Mouse (Mus musculus) embryonic facial prominence, embryonic 14.5 days (tissue): ENCODE measurements around the gene Insm1. TPM values are rescaled to one million over a fixed set of nuclear protein-coding genes. Genes with fewer than 3 reads are reported as not detected.

Experiments used
- ATAC-seq: fragments of 200-750 bp; cut with Nextera tagmentation; 2 replicates; pipeline ENCODE4 v1.8.0; 2017; ENCODE audit warnings: low read depth, moderate number of reproducible peaks, moderate TSS enrichment
- DNase-seq: peaks from one replicate; pipeline ENCODE4 v3.0.0-alpha.2; 2015; ENCODE audit warnings: low spot score
- H3K27ac ChIP-seq: fragments of 300-500 bp; sonication (generic); replicated peaks from 2 replicates; pipeline ENCODE4 v1.5.1; 2014; ENCODE audit warnings: low read depth, mild to moderate bottlenecking, low read length, moderate library complexity
- H3K27me3 ChIP-seq: fragments of 300-500 bp; sonication (generic); replicated peaks from 2 replicates; pipeline ENCODE4 v1.6.1; 2014; ENCODE audit warnings: low read length; ENCODE audit not compliant: control insufficient read depth, insufficient read depth
- H3K36me3 ChIP-seq: fragments of 300-500 bp; sonication (generic); 2 replicates; pipeline ENCODE4 v1.6.1; 2014; ENCODE audit warnings: low read length, mixed read lengths; ENCODE audit not compliant: control insufficient read depth, insufficient read depth
- H3K4me1 ChIP-seq: fragments of 300-500 bp; sonication (generic); 2 replicates; pipeline ENCODE4 v1.6.1; 2014; ENCODE audit warnings: antibody characterized with exemption, low read length; ENCODE audit not compliant: control insufficient read depth, insufficient read depth
- H3K4me2 ChIP-seq: fragments of 300-500 bp; sonication (generic); 2 replicates; pipeline ENCODE4 v1.6.1; 2014; ENCODE audit warnings: low read depth, mild to moderate bottlenecking, low read length, moderate library complexity, mixed read lengths
- H3K4me3 ChIP-seq: fragments of 300-500 bp; sonication (generic); 2 replicates; pipeline ENCODE4 v1.5.1; 2014; ENCODE audit warnings: low read depth, mild to moderate bottlenecking, low read length
- H3K9ac ChIP-seq: fragments of 300-500 bp; sonication (generic); 2 replicates; pipeline ENCODE4 v1.6.1; 2014; ENCODE audit warnings: low read depth, mild to moderate bottlenecking, low read length, moderate library complexity, mixed read lengths
- H3K9me3 ChIP-seq: fragments of 300-500 bp; sonication (generic); 2 replicates; pipeline ENCODE4 v1.6.1; 2016; ENCODE audit warnings: low read length; ENCODE audit not compliant: control insufficient read depth
- WGBS: fragments of 180-500 bp; shearing (Covaris S2); extraction: QIAGEN DNeasy Blood & Tissue Kit; methylation state at CpG from one replicate; pipeline ENCODE4 v1.1.7; 2014; 5-methylcytosine and 5-hydroxymethylcytosine counted together
- polyA plus RNA-seq: library from polyadenylated mRNA; unstranded; fragments of >200 nt; fragmentation: Nextera tagmentation; extraction: Ambion mirVana; gene quantifications from 2 replicates; pipeline ENCODE4 v1.2.1, GENCODE M21; 2014

Insm1 gene
- polyA plus RNA-seq, 1 experiment from 2014 or later: 1.0 TPM

DNA sequence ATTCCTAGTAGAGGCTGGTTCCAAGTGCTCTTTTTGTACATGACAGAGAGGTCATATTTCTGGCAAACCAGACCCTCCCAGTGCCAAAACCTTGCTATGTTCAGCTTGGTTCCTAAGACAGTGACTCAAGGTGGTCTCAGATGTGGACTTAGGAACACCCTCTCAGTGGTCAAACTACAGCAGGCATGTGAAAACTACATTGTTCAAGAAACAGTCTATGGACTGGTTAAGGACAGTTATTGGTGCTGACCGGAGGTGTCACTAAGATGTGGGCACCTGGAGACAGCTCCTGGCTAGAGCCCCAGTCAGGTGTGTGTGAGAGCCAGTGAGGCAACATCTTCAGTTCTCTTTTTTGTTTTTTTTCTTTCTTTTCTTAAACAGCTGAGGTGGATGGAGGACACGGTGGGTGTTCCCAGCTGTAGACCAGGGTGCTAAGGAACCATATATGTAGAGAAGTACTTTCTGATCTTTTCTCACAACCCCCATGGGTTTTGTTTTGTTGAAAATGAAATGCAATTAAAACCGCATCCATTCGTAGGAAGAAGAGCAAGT lies 17.6 kb downstream of the Insm1 start:
- WGBS: 88% methylated on average over 4 of the region's 4 CpGs
- H3K27me3 ChIP-seq: no peaks in the 10 kb centered on the region

DNA sequence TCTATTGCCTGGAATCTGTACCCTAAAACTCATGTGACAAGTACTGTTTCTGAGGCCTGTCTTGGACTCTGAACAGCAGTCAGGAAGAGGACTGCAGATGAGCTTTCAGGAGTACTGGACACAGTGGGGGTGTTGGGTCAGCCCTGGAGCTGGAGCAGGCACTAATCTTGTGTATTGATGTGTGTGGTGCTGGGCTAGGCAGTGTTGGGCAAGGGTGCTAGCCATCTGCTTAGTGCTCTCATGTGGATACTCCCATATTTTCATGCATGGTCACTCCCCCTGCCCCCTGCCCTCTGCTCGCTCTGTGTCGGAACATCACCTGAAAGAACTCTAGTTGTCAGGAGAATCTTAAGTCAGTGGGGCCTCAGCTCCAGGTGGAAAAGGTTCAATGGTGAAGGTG lies 22.3 kb downstream of the Insm1 start:
- H3K4me2 ChIP-seq: no peak overlapping the region
- DNase-seq (no peak), ATAC-seq (no peak)
- 89% methylated on average over 2 of the region's 2 CpGs for WGBS
- H3K4me1 ChIP-seq: peaks cover 12% of the 10 kb centered on the region; the same call in 1 of the 2 replicates
- H3K9me3 ChIP-seq: no peaks in the 10 kb centered on the region
- no peak overlapping the region for H3K4me3 ChIP-seq
- H3K27ac ChIP-seq: no peak overlapping the region
- H3K36me3 ChIP-seq: no peaks in the 10 kb centered on the region
- no peaks in the 10 kb centered on the region for H3K27me3 ChIP-seq
- no peak overlapping the region for H3K9ac ChIP-seq

More for the DNA sequence above, 17.6 kb downstream of the Insm1 start:
- Histone ChIP-seq H3K4me1 (no peaks in the 10 kb centered on the region), H3K36me3 (no peaks in the 10 kb centered on the region), H3K4me3 (no peak overlapping the region), H3K27ac (no peak overlapping the region), H3K9me3 (no peaks in the 10 kb centered on the region), H3K9ac (no peak overlapping the region), H3K4me2 (no peak overlapping the region)
- ATAC-seq (no peak), DNase-seq (no peak)

- H3K4me1 ChIP-seq: peaks cover 12% of the 10 kb centered on the region; the same call in 1 of the 2 replicates
- no peaks in the 10 kb centered on the region for H3K36me3 ChIP-seq
- peak; percentile 58; the same call in 1 of the 2 replicates for ATAC-seq
- H3K4me2 ChIP-seq: no peak overlapping the region
- H3K9me3 ChIP-seq: no peaks in the 10 kb centered on the region
- H3K4me3 ChIP-seq: no peak overlapping the region
- H3K27me3 ChIP-seq: no peaks in the 10 kb centered on the region
- no peak overlapping the region for H3K27ac ChIP-seq
- WGBS: 37% methylated on average over 7 of the region's 7 CpGs
- DNase-seq: peak; percentile 33
- H3K9ac ChIP-seq: no peak overlapping the region
These were observed 23.7 kb downstream of the Insm1 start for GRCm38 (mm10) chr2:146245401-146245800.

- Histone ChIP-seq H3K36me3 (no peaks in the 10 kb centered on the region), H3K9me3 (no peaks in the 10 kb centered on the region), H3K4me1 (peaks cover 12% of the 10 kb centered on the region; the same call in 1 of the 2 replicates), H3K4me3 (no peak overlapping the region), H3K4me2 (no peak overlapping the region), H3K27me3 (no peaks in the 10 kb centered on the region), H3K27ac (no peak overlapping the region), H3K9ac (no peak overlapping the region)
- DNase-seq (no peak), ATAC-seq (no peak)
- WGBS: 61% methylated on average over 4 of the region's 4 CpGs
These were observed 24.8 kb downstream of the Insm1 start for GRCm38 (mm10) chr2:146246409-146247075.

DNA sequence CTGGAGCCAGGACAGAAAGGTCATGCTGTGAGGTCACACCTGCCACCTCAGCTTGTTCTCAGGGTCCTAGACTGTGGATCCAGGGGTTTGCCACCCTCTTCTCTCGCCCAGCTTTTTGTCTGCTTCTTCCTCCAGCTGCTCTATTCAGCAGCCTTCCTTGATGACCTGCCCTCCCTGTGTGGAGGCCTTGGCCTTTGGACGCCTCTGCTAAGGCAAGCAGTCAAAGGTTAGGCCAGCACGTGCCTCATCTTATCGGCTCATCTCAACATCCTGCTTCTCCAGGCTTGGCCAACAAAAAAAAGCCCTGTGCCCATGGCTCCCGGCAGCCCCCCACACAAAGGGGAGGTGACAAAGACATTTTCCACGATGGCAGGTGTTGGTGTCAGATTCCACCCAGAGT lies 25.9 kb downstream of the Insm1 start:
- no peak for DNase-seq
- Histone ChIP-seq H3K27me3 (no peaks in the 10 kb centered on the region), H3K9me3 (no peaks in the 10 kb centered on the region), H3K4me2 (no peak overlapping the region), H3K4me3 (no peak overlapping the region), H3K9ac (no peak overlapping the region), H3K36me3 (no peaks in the 10 kb centered on the region), H3K27ac (no peak overlapping the region), H3K4me1 (peaks cover 12% of the 10 kb centered on the region; the same call in 1 of the 2 replicates)
- ATAC-seq: no peak
- WGBS: 37% methylated on average over 6 of the region's 6 CpGs

GRCm38 (mm10) chr2:146249033-146249432 lies 27.3 kb downstream of the Insm1 start:
- 74% methylated on average over 7 of the region's 7 CpGs for WGBS
- H3K4me1 ChIP-seq: peaks cover 12% of the 10 kb centered on the region; the same call in 1 of the 2 replicates
- no peak for ATAC-seq
- H3K36me3 ChIP-seq: no peaks in the 10 kb centered on the region
- no peak for DNase-seq
- no peak overlapping the region for H3K4me2 ChIP-seq
- no peak overlapping the region for H3K27ac ChIP-seq
- no peaks in the 10 kb centered on the region for H3K9me3 ChIP-seq
- no peak overlapping the region for H3K9ac ChIP-seq
- H3K4me3 ChIP-seq: no peak overlapping the region
- no peaks in the 10 kb centered on the region for H3K27me3 ChIP-seq

- no peaks in the 10 kb centered on the region for H3K36me3 ChIP-seq
- no peak overlapping the region for H3K4me2 ChIP-seq
- 73% methylated on average over 6 of the region's 6 CpGs for WGBS
- no peak overlapping the region for H3K9ac ChIP-seq
- H3K9me3 ChIP-seq: no peaks in the 10 kb centered on the region
- peaks cover 10% of the 10 kb centered on the region; the same call in 1 of the 2 replicates for H3K4me1 ChIP-seq
- H3K27me3 ChIP-seq: no peaks in the 10 kb centered on the region
- H3K27ac ChIP-seq: no peak overlapping the region
- H3K4me3 ChIP-seq: no peak overlapping the region
- DNase-seq (no peak), ATAC-seq (no peak)
These were observed 28.6 kb downstream of the Insm1 start for GRCm38 (mm10) chr2:146250236-146250904.

GRCm38 (mm10) chr2:146254387-146254786 lies 32.7 kb downstream of the Insm1 start:
- Histone ChIP-seq H3K4me3 (no peak overlapping the region), H3K27me3 (no peaks in the 10 kb centered on the region), H3K4me1 (0 out of 2 replicates have a peak, but pooled peaks cover 4% of the 10 kb centered on the region), H3K36me3 (no peaks in the 10 kb centered on the region), H3K9me3 (no peaks in the 10 kb centered on the region), H3K4me2 (no peak overlapping the region), H3K9ac (no peak overlapping the region), H3K27ac (no peak overlapping the region)
- DNase-seq: no peak
- ATAC-seq: no peak
- 90% methylated on average over 1 of the region's 1 CpGs for WGBS
